Mouse (Mus musculus) forebrain, embryonic 11.5 days (tissue): ENCODE results near the gene Plcl2. TPM values are rescaled to one million over a fixed set of nuclear protein-coding genes. Genes with fewer than 3 reads are reported as not detected.

Source experiments
- ATAC-seq: fragments of 200-750 bp; cut with Nextera tagmentation; replicated peaks from 2 replicates; pipeline ENCODE4 v1.8.0; 2017; ENCODE audit warnings: moderate TSS enrichment; ENCODE audit not compliant: low FRiP score
- DNase-seq: peaks from one replicate; pipeline ENCODE4 v3.0.0-alpha.2; 2017; ENCODE audit warnings: low spot score
- H3K27ac ChIP-seq: fragments of 300-500 bp; sonication (generic); 2 replicates; pipeline ENCODE4 v1.5.1; 2014; ENCODE audit warnings: low read depth, low read length
- H3K27me3 ChIP-seq: fragments of 300-500 bp; sonication (generic); 2 replicates; pipeline ENCODE4 v1.6.1; 2014; ENCODE audit warnings: mild to moderate bottlenecking, low read length, mixed read lengths; ENCODE audit not compliant: control insufficient read depth, insufficient read depth
- H3K36me3 ChIP-seq: fragments of 300-500 bp; sonication (generic); 2 replicates; pipeline ENCODE4 v1.6.1; 2014; ENCODE audit warnings: mild to moderate bottlenecking, low read length, moderate library complexity, mixed read lengths; ENCODE audit not compliant: control insufficient read depth, insufficient read depth
- H3K4me1 ChIP-seq: fragments of 300-500 bp; sonication (generic); replicated peaks from 2 replicates; pipeline ENCODE4 v1.6.1; 2014; ENCODE audit warnings: low read length, mixed read lengths; ENCODE audit not compliant: control insufficient read depth, insufficient read depth
- H3K4me2 ChIP-seq: fragments of 300-500 bp; sonication (generic); 2 replicates; pipeline ENCODE4 v1.6.1; 2014; ENCODE audit warnings: low read depth, mild to moderate bottlenecking, low read length, moderate library complexity, mixed read lengths; ENCODE audit not compliant: severe bottlenecking
- H3K4me3 ChIP-seq: fragments of 300-500 bp; sonication (generic); 2 replicates; pipeline ENCODE4 v1.5.1; 2014; ENCODE audit warnings: low read depth, low read length
- H3K9ac ChIP-seq: fragments of 300-500 bp; sonication (generic); 2 replicates; pipeline ENCODE4 v1.6.1; 2014; ENCODE audit warnings: low read length
- H3K9me3 ChIP-seq: fragments of 300-500 bp; sonication (generic); 2 replicates; pipeline ENCODE4 v1.6.1; 2016; ENCODE audit warnings: low read length, mixed read lengths; ENCODE audit not compliant: control insufficient read depth
- WGBS: fragments of 180-500 bp; shearing (Covaris S2); extraction: QIAGEN DNeasy Blood & Tissue Kit; methylation state at CpG from one replicate; pipeline ENCODE4 v1.1.7; 2014; 5-methylcytosine and 5-hydroxymethylcytosine counted together
- polyA plus RNA-seq: library from polyadenylated mRNA; unstranded; fragments of >200 nt; fragmentation: Nextera tagmentation; extraction: Ambion mirVana; gene quantifications from 2 replicates; pipeline ENCODE4 v1.2.1, GENCODE M21; 2014

Plcl2 gene
- polyA plus RNA-seq, 1 experiment from 2014 or later = 7.7 TPM

- Histone ChIP-seq H3K4me2 (no peak overlapping the region), H3K27ac (no peak overlapping the region), H3K4me1 (no peaks in the 10 kb centered on the region), H3K36me3 (no peaks in the 10 kb centered on the region), H3K9me3 (no peaks in the 10 kb centered on the region), H3K4me3 (no peak overlapping the region), H3K9ac (no peak overlapping the region), H3K27me3 (no peaks in the 10 kb centered on the region)
- WGBS = 84% methylated on average over 7 of the region's 7 CpGs
- ATAC-seq = no peak
- no peak for DNase-seq
Measured at GRCm38 (mm10) chr17:50480867-50481266, 28.3 kb upstream of the Plcl2 start.

GRCm38 (mm10) chr17:50483700-50484099 is 25.5 kb upstream of the Plcl2 start:
- ATAC-seq = no peak
- WGBS = 89% methylated on average over 7 of the region's 7 CpGs

GRCm38 (mm10) chr17:50484981-50485380 is 24.2 kb upstream of the Plcl2 start:
- no peak overlapping the region for H3K4me3 ChIP-seq
- ATAC-seq (no peak), DNase-seq (no peak)
- no peak overlapping the region for H3K9ac ChIP-seq
- H3K4me1 ChIP-seq = no peaks in the 10 kb centered on the region
- WGBS = 83% methylated on average over 5 of the region's 5 CpGs
- H3K27me3 ChIP-seq = no peaks in the 10 kb centered on the region
- no peaks in the 10 kb centered on the region for H3K36me3 ChIP-seq
- H3K4me2 ChIP-seq = no peak overlapping the region
- no peaks in the 10 kb centered on the region for H3K9me3 ChIP-seq
- no peak overlapping the region for H3K27ac ChIP-seq

More at GRCm38 (mm10) chr17:50483700-50484099, 25.5 kb upstream of the Plcl2 start:
- H3K4me1 ChIP-seq = no peaks in the 10 kb centered on the region
- no peak overlapping the region for H3K27ac ChIP-seq
- H3K27me3 ChIP-seq = no peaks in the 10 kb centered on the region
- H3K4me3 ChIP-seq = no peak overlapping the region
- no peaks in the 10 kb centered on the region for H3K9me3 ChIP-seq
- H3K9ac ChIP-seq = no peak overlapping the region
- H3K4me2 ChIP-seq = no peak overlapping the region
- DNase-seq = no peak
- H3K36me3 ChIP-seq = no peaks in the 10 kb centered on the region

GRCm38 (mm10) chr17:50487058-50487618 is 22.1 kb upstream of the Plcl2 start:
- no peak for ATAC-seq
- no peaks in the 10 kb centered on the region for H3K27me3 ChIP-seq
- no peaks in the 10 kb centered on the region for H3K9me3 ChIP-seq
- no peaks in the 10 kb centered on the region for H3K36me3 ChIP-seq
- H3K27ac ChIP-seq = no peak overlapping the region
- H3K9ac ChIP-seq = no peak overlapping the region
- no peak for DNase-seq
- WGBS = 95% methylated on average over 1 of the region's 1 CpGs
- 0 out of 2 replicates have a peak, but pooled peaks cover 2% of the 10 kb centered on the region for H3K4me1 ChIP-seq
- H3K4me2 ChIP-seq = no peak overlapping the region
- H3K4me3 ChIP-seq = no peak overlapping the region

GRCm38 (mm10) chr17:50487670-50488069 is 21.5 kb upstream of the Plcl2 start:
- H3K4me3 ChIP-seq = no peak overlapping the region
- no peak overlapping the region for H3K4me2 ChIP-seq
- no peaks in the 10 kb centered on the region for H3K36me3 ChIP-seq
- ATAC-seq = no peak
- no peaks in the 10 kb centered on the region for H3K9me3 ChIP-seq
- 93% methylated on average over 3 of the region's 3 CpGs for WGBS
- no peaks in the 10 kb centered on the region for H3K27me3 ChIP-seq
- no peak for DNase-seq
- H3K4me1 ChIP-seq = 0 out of 2 replicates have a peak, but pooled peaks cover 2% of the 10 kb centered on the region
- no peak overlapping the region for H3K27ac ChIP-seq
- no peak overlapping the region for H3K9ac ChIP-seq

GRCm38 (mm10) chr17:50488406-50488805 is 20.8 kb upstream of the Plcl2 start:
- H3K27me3 ChIP-seq = no peaks in the 10 kb centered on the region
- H3K9ac ChIP-seq = no peak overlapping the region
- no peak overlapping the region for H3K4me3 ChIP-seq
- 88% methylated on average over 3 of the region's 3 CpGs for WGBS
- no peak overlapping the region for H3K4me2 ChIP-seq
- ATAC-seq (no peak), DNase-seq (no peak)
- H3K36me3 ChIP-seq = no peaks in the 10 kb centered on the region
- 0 out of 2 replicates have a peak, but pooled peaks cover 2% of the 10 kb centered on the region for H3K4me1 ChIP-seq
- H3K27ac ChIP-seq = no peak overlapping the region
- no peaks in the 10 kb centered on the region for H3K9me3 ChIP-seq

- Histone ChIP-seq H3K36me3 (no peaks in the 10 kb centered on the region), H3K4me3 (no peak overlapping the region), H3K9me3 (no peaks in the 10 kb centered on the region), H3K27me3 (no peaks in the 10 kb centered on the region), H3K4me1 (0 out of 2 replicates have a peak, but pooled peaks cover 2% of the 10 kb centered on the region), H3K9ac (no peak overlapping the region), H3K4me2 (no peak overlapping the region), H3K27ac (no peak overlapping the region)
- no peak for DNase-seq
- ATAC-seq = no peak
- WGBS = 90% methylated on average over 2 of the region's 2 CpGs
Measured at GRCm38 (mm10) chr17:50488895-50489294, 20.3 kb upstream of the Plcl2 start.

- ATAC-seq (no peak), DNase-seq (no peak)
- H3K27me3 ChIP-seq = no peaks in the 10 kb centered on the region; the same call in 1 of the 2 replicates
- no peaks in the 10 kb centered on the region for H3K36me3 ChIP-seq
- whole genome bisulfite sequencing = 84% methylated on average over 11 of the region's 11 CpGs
- H3K9ac ChIP-seq = no peak overlapping the region
- H3K4me1 ChIP-seq = 0 out of 2 replicates have a peak, but pooled peaks cover 2% of the 10 kb centered on the region
- no peak overlapping the region for H3K4me2 ChIP-seq
- no peak overlapping the region for H3K4me3 ChIP-seq
- no peaks in the 10 kb centered on the region for H3K9me3 ChIP-seq
- H3K27ac ChIP-seq = no peak overlapping the region
Measured at GRCm38 (mm10) chr17:50490644-50491430, 18.4 kb upstream of the Plcl2 start.
